Mouse (Mus musculus): ENCODE measurements around the gene Cuedc1. TPM values are rescaled to one million over a fixed set of nuclear protein-coding genes. Genes with fewer than 3 reads are reported as not detected.
"Not testable (repeated sequence)": the region's sequence is repeated elsewhere in the genome, so short reads cannot be mapped to it uniquely, and the experiment has no call there.

Gene Cuedc1
- total RNA-seq, 1 experiment from 2014 or later, result 3.3 TPM

GRCm38 (mm10) chr11:88193098-88193823 lies 95.4 kb downstream of the Cuedc1 start:
- ATAC-seq (replicated peaks; ENCODE audit: low read depth, poor library complexity, severe bottlenecking), result no peak

DNA sequence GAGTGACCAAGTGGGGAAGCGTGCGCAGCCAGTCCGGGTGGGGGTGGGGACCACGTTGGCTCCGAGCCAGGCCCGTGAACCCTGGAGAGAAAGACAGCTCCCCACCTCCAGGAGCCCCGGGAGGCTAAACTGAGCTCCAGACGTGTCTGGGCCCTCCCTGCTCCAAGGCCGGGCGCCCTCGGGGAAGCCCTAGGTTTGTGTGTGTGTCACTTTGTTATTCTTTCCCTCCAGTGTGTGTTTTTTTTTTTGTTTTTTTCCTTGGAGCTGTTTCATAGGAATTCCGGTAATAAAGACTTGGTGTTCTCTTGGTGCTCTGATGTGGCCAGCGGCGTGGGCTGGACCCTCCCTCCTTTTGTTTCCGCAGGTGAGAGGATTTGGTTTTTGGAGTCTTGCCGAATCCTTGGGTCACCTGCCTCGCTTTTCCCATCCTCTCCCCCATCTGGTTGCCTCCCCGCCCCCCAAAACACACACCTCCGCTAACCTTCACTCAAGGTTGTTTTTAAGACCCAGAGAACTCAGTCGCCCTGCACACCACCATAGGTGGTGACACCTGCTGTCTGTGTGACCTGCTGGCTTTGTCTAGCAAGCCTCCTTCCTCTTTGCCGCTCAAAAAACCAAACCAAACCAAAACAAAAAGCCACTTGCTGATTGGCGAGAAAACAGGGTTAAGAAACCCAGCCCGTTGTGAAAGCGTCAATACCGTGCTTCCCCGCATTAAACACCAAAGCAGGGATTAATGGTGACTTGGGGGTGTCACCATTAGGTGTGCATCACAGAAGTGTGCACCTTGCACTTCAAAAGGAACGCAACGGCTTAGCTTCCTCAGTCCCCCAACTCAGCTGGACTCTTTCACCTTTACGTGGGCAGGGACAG lies 96.2 kb downstream of the Cuedc1 start:
- peak; percentile 20; the same call in 1 of the 2 replicates for ATAC-seq (replicated peaks; ENCODE audit: low read depth, poor library complexity, severe bottlenecking)

DNA sequence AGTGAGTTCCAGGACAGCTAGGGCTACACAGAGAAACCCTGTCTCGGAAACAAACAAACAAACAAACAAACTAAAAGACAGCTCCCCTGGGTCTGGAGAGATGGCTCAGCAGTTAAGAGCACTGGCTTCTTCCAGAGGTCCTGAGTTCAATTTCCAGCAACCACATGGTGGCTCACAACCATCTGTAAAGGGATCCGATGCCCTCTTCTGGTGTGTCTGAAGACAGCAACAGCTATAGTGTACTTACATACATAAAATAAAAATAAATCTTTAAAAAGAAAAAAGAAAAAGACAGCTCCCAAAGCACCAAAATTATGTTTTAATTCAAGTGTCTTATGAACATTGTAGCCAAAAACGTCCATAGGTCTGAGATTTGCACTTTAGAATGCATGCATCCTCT lies 97.8 kb downstream of the Cuedc1 start:
- ATAC-seq (replicated peaks; ENCODE audit: low read depth, poor library complexity, severe bottlenecking), result not testable (repeated sequence)

- ATAC-seq (replicated peaks; ENCODE audit: low read depth, poor library complexity, severe bottlenecking), result peak; percentile 50
Observed at GRCm38 (mm10) chr11:88197153-88197576, 99.3 kb downstream of the Cuedc1 start.

GRCm38 (mm10) chr11:88198223-88198622 lies 100.4 kb downstream of the Cuedc1 start:
- no peak for ATAC-seq (replicated peaks; ENCODE audit: low read depth, poor library complexity, severe bottlenecking)

- ATAC-seq (replicated peaks; ENCODE audit: low read depth, poor library complexity, severe bottlenecking), result no peak
Observed at GRCm38 (mm10) chr11:88201172-88201571, 103.3 kb downstream of the Cuedc1 start.

GRCm38 (mm10) chr11:88202077-88202476 lies 104.2 kb downstream of the Cuedc1 start:
- no peak for ATAC-seq (replicated peaks; ENCODE audit: low read depth, poor library complexity, severe bottlenecking)

DNA sequence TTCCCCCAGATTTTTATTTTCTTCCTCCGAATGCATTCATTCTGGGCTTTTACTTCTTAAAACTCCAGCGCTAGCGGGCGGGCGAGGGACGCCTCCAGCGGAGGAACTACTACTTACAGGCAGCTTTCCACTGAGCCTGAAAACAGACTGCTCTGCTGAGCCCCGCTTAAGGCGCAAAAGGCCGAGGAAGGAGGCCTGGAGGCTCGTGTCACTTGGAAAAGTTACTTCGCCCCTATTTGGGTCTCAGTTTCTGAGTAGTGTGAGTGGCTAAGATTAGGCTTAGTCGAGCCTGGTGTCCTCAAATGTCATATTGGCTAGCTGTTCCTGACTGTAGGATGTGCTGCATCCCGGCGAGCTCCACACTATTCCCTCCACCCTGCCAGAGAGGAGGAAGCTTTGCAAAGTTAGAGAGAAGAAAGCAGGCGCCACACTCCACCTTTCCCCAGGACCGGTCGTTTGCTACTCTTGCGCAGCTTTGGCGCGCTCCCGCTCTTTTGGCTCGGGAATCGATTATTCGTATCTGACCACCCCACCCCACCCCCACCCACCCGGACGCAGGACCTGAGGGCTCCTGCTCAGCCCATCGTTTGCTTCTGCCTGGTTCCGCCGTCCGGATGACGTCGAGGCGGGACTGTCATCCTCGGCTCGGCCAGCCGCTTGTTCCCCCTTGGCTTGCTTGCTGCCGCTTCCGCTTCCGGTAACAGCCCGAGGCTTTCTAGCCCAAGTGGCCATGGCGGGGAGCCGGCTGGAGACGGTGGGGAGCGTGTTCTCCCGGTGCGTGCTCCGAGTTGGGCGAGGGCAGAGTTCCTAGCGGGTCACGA lies 106.1 kb downstream of the Cuedc1 start, which contains the start of gene Mrps23:
Gene Mrps23, plus strand, starts transcription at position 677 of the 821 bp plus-strand sequence.
- ATAC-seq (replicated peaks; ENCODE audit: low read depth, poor library complexity, severe bottlenecking), result peak; percentile 96

GRCm38 (mm10) chr11:88204593-88205368 lies 106.9 kb downstream of the Cuedc1 start:
- peak; percentile 39 for ATAC-seq (replicated peaks; ENCODE audit: low read depth, poor library complexity, severe bottlenecking)

DNA sequence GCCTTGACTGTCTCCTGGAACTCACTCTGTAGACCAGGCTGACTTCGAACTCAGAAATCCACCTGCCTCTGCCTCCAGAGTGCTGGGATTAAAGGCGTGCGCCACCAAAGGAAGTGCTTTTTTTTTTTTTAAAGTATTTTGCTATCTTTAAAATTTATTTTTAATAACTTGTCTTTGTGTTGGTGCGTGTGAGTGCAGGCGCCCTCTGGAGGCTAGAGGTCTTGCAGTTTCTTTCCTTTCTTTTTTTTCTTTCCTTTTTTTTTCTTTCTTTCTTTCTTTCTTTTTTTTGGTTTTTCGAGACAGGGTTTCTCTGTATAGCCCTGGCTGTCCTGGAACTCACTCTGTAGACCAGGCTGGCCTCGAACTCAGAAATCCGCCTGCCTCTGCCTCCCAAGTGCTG lies 108.7 kb downstream of the Cuedc1 start:
- ATAC-seq (replicated peaks; ENCODE audit: low read depth, poor library complexity, severe bottlenecking), result not testable (repeated sequence)

- ATAC-seq (replicated peaks; ENCODE audit: low read depth, poor library complexity, severe bottlenecking), result no peak
Observed at GRCm38 (mm10) chr11:88207697-88208096, 109.8 kb downstream of the Cuedc1 start.

- no peak for ATAC-seq (replicated peaks; ENCODE audit: low read depth, poor library complexity, severe bottlenecking)
Observed at GRCm38 (mm10) chr11:88211824-88212582, 114.1 kb downstream of the Cuedc1 start.

GRCm38 (mm10) chr11:88213757-88214156 lies 115.9 kb downstream of the Cuedc1 start:
- ATAC-seq (replicated peaks; ENCODE audit: low read depth, poor library complexity, severe bottlenecking), result no peak

GRCm38 (mm10) chr11:88214881-88215831 lies 117.3 kb downstream of the Cuedc1 start:
- ATAC-seq (replicated peaks; ENCODE audit: low read depth, poor library complexity, severe bottlenecking), result peak; percentile 33; the same call in 1 of the 2 replicates

DNA sequence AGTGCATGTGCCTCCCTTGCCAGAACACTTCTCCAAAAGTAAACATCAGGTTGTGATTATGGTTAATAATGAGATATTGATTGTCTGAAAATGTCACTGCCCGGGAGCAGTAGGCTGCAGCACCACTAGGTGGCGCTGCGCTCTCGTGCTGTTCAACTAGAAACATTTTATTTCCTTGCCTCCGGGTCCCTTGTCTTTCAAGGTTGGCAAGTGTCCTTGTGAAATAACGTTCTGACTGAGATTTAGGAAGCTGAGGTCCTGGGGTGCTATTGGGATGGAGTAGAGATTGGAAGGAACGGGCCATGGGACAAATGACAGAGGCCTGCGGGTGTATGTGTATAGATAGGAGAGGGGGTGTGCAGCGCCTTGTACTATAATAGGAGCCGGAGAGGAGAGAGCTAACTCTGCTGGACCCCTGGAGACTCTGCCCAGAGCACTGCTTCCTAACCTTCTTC lies 118.4 kb downstream of the Cuedc1 start:
- ATAC-seq (replicated peaks; ENCODE audit: low read depth, poor library complexity, severe bottlenecking), result peak; percentile 34

GRCm38 (mm10) chr11:88218155-88218554 lies 120.3 kb downstream of the Cuedc1 start:
- ATAC-seq (replicated peaks; ENCODE audit: low read depth, poor library complexity, severe bottlenecking), result no peak

GRCm38 (mm10) chr11:88218586-88218985 lies 120.7 kb downstream of the Cuedc1 start:
- no peak for ATAC-seq (replicated peaks; ENCODE audit: low read depth, poor library complexity, severe bottlenecking)

Data from common myeloid progenitor, adult 5-6 weeks (primary cell).